Mouse (Mus musculus) adrenal gland, adult 8-10 months (tissue): ENCODE data around the gene H2al1b. TPM values are rescaled to one million over a fixed set of nuclear protein-coding genes. Genes with fewer than 3 reads are reported as not detected.

Experiments
- DNase-seq: peaks from one replicate; pipeline ENCODE4 v3.0.0; 2022
- total RNA-seq, 4 experiments: library from RNA; stranded (reverse); gene quantifications; 2 replicates each; pipeline ENCODE4 v1.2.4; 2022

H2al1b gene
- total RNA-seq, 4 experiments from 2014 or later: not detected

DNA sequence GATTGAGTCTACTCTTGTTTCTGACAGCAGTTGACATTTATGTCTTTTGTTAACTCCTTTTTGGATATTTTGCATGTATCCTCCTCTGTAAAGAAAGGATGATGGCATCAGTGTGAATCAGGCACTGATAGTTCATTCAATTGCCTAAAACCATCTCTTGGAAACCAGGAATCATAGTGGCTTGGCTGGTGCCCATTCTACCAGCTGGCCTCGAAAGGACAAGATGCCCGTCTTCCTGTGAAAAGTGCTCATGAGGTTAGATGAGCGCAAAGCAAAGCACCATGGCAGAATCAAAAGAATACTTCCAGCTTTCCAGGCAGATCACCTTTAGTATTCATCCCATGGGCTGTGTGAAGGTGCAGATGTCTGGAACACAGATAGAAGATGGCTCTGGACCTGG is 44.5 kb downstream of the H2al1b start:
- no peak for DNase-seq

Other genes with a start within 250 kb of the H2al1b start
- not detected for gene H2al1a, start 3.2 kb upstream of the H2al1b start, total RNA-seq
- gene H2al1c, start 3.2 kb downstream of the H2al1b start, total RNA-seq: not detected
- not detected for gene H2al1d, start 6.4 kb downstream of the H2al1b start, total RNA-seq
- gene H2al1e, start 9.5 kb downstream of the H2al1b start, total RNA-seq: not detected
- not detected for gene H2al1f, start 12.7 kb downstream of the H2al1b start, total RNA-seq
- gene H2al1g, start 15.8 kb downstream of the H2al1b start, total RNA-seq: not detected
- not detected for gene H2al1h, start 19.1 kb downstream of the H2al1b start, total RNA-seq
- gene H2al1i, start 22.2 kb downstream of the H2al1b start, total RNA-seq: not detected
- not detected for gene H2al1j, start 25.4 kb downstream of the H2al1b start, total RNA-seq